Mouse (Mus musculus) midbrain, embryonic 16.5 days (tissue): ENCODE data around the gene Magi1. TPM values are rescaled to one million over a fixed set of nuclear protein-coding genes. Genes with fewer than 3 reads are reported as not detected.

ENCODE experiments used
- ATAC-seq: fragments of 200-750 bp; cut with Nextera tagmentation; 2 replicates; pipeline ENCODE4 v1.8.0; 2017; ENCODE audit warnings: moderate TSS enrichment
- H3K27ac ChIP-seq: fragments of 300-500 bp; sonication (generic); 2 replicates; pipeline ENCODE4 v1.5.1; 2014; ENCODE audit warnings: mild to moderate bottlenecking, low read length, mixed read lengths
- H3K27me3 ChIP-seq: fragments of 300-500 bp; sonication (generic); 2 replicates; pipeline ENCODE4 v1.6.1; 2014; ENCODE audit warnings: low read depth, low read length, mixed read lengths; ENCODE audit not compliant: control insufficient read depth, insufficient read depth
- H3K36me3 ChIP-seq: fragments of 300-500 bp; sonication (generic); 2 replicates; pipeline ENCODE4 v1.6.1; 2014; ENCODE audit warnings: mild to moderate bottlenecking, low read length, moderate library complexity, mixed read lengths; ENCODE audit not compliant: control insufficient read depth, insufficient read depth
- H3K4me1 ChIP-seq: fragments of 300-500 bp; sonication (generic); 2 replicates; pipeline ENCODE4 v1.6.1; 2014; ENCODE audit warnings: mild to moderate bottlenecking, low read length, mixed read lengths; ENCODE audit not compliant: control insufficient read depth, insufficient read depth
- H3K4me2 ChIP-seq: fragments of 300-500 bp; sonication (generic); 2 replicates; pipeline ENCODE4 v1.6.1; 2014; ENCODE audit warnings: mild to moderate bottlenecking, low read length, mixed read lengths
- H3K4me3 ChIP-seq: fragments of 300-500 bp; sonication (generic); 2 replicates; pipeline ENCODE4 v1.5.1; 2014; ENCODE audit warnings: low read depth, mild to moderate bottlenecking, low read length, moderate library complexity, mixed read lengths
- H3K9ac ChIP-seq: fragments of 300-500 bp; sonication (generic); 2 replicates; pipeline ENCODE4 v1.6.1; 2014; ENCODE audit warnings: low read depth, low read length, mixed read lengths
- H3K9me3 ChIP-seq: fragments of 300-500 bp; sonication (generic); replicated peaks from 2 replicates; pipeline ENCODE4 v1.6.1; 2014; ENCODE audit warnings: mild to moderate bottlenecking, low read length, mixed read lengths; ENCODE audit not compliant: control insufficient read depth, poor library complexity, severe bottlenecking
- WGBS: fragments of 180-500 bp; shearing (Covaris S2); extraction: QIAGEN DNeasy Blood & Tissue Kit; methylation state at CpG from one replicate; pipeline ENCODE4 v1.1.7; 2014; 5-methylcytosine and 5-hydroxymethylcytosine counted together
- polyA plus RNA-seq: library from polyadenylated mRNA; unstranded; fragments of >200 nt; fragmentation: Nextera tagmentation; extraction: Ambion mirVana; gene quantifications from 2 replicates; pipeline ENCODE4 v1.2.1, GENCODE M21; 2015

The Magi1 gene
- polyA plus RNA-seq, 1 experiment from 2014 or later, result 34.6 TPM

DNA sequence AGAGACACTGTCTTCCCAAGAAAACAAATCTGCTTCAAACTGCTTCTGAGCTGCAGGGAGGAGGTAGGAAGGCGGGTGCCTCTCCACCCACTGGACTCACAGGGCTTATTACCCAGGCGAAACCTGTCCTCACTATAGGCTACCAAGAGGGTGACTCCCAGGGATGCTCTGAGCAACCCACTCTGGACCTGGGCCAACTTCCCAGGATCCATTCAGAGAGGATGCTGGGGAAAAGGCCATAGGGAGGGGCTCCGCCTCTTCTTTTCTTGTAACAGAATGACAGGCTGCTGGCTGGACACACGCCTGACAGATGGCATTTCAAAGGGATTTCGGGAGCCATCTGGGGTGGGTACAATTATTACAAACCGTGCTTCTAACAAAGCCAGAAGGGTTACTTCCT, 463.8 kb downstream of the Magi1 start:
- Histone ChIP-seq H3K9ac (peak overlapping the region; percentile 35; the same call in 1 of the 2 replicates), H3K36me3 (no peaks in the 10 kb centered on the region), H3K9me3 (no peaks in the 10 kb centered on the region), H3K4me1 (peaks cover 43% of the 10 kb centered on the region), H3K27me3 (no peaks in the 10 kb centered on the region), H3K27ac (peak overlapping the region; percentile 74), H3K4me3 (no peak overlapping the region), H3K4me2 (peak overlapping the region; percentile 37)
- WGBS, result 6% methylated on average over 6 of the region's 6 CpGs
- ATAC-seq, result peak; percentile 89

DNA sequence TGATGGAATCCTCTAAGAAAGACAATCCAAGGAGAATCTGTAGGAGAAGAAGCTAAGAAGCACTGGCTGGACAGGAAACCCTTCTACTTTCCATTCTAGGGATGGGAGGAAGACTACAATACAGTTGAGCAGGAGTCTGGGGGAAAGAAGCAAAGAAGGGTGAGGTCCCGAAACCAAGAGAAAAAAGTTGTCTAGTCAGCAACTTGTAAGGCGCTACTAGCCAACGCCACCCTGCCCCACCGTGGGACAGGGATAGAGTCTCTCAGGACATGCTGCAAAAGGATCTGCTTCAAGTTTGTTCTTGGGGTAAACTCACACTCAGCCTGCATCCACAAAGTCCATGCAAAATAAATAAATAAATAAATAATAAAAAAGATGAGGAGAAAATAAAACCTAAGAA, 464.4 kb downstream of the Magi1 start:
- no peaks in the 10 kb centered on the region for H3K27me3 ChIP-seq
- no peak overlapping the region for H3K4me3 ChIP-seq
- H3K27ac ChIP-seq, result peak overlapping the region; percentile 74
- H3K9ac ChIP-seq, result no peak overlapping the region
- no peak for ATAC-seq
- WGBS, result 85% methylated on average over 4 of the region's 4 CpGs
- peaks cover 43% of the 10 kb centered on the region for H3K4me1 ChIP-seq
- no peaks in the 10 kb centered on the region for H3K36me3 ChIP-seq
- no peak overlapping the region for H3K4me2 ChIP-seq
- no peaks in the 10 kb centered on the region for H3K9me3 ChIP-seq

DNA sequence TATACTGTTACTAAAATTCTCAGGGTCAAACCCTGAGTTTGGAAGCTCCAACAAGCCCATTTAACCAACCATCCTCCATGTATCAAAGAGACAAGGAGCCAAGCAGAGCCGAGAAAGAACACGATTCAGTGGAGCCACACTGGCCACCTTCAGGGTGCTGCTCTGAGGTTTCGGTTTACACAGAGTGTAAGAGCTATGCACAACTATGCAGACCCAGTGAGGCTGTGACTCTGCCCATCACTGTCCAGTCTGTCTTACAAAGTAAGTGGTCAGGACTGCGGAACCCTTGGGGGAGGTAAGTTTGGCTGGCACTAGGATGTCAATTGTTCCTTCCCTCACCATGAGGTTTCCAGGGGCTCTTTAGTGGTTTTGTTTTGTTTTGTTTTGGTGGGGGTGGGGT, 465.2 kb downstream of the Magi1 start:
- no peaks in the 10 kb centered on the region for H3K9me3 ChIP-seq
- WGBS, result 75% methylated on average over 4 of the region's 4 CpGs
- no peak overlapping the region for H3K4me3 ChIP-seq
- H3K9ac ChIP-seq, result no peak overlapping the region
- H3K36me3 ChIP-seq, result no peaks in the 10 kb centered on the region
- H3K27ac ChIP-seq, result no peak overlapping the region
- H3K4me1 ChIP-seq, result peaks cover 43% of the 10 kb centered on the region
- no peak overlapping the region for H3K4me2 ChIP-seq
- no peaks in the 10 kb centered on the region for H3K27me3 ChIP-seq
- no peak for ATAC-seq

DNA sequence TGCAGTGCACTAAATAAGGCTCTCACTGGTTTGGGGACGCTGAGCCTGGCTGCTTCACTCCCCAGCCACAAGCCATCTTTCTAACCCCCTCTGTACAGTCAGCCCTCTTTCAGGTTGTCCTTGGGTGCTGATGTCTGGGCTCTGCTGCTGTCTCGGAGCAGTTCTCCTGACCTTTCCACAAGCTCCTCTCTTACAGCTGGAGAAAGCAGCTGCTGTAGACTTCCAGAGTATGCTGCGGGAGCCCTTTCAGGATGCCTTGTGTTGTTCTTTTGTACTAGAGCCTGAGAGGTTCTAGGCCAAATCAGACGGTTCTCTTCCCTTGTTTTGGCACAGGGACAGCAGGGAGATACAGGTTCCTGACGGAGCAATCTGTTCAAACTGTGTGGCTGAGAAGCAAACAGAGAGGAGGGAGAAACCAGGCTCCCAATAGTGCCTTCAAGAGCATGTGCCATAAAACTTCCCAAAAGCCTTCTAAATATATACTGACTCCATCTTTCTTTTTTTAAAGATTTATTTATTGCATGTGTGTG, 478.2 kb downstream of the Magi1 start:
- H3K27ac ChIP-seq, result no peak overlapping the region
- WGBS, result 81% methylated on average over 5 of the region's 5 CpGs
- no peak overlapping the region for H3K4me3 ChIP-seq
- 0 out of 2 replicates have a peak, but pooled peaks cover 2% of the 10 kb centered on the region for H3K9me3 ChIP-seq
- ATAC-seq, result no peak
- no peaks in the 10 kb centered on the region; the same call in 1 of the 2 replicates for H3K36me3 ChIP-seq
- peaks cover 19% of the 10 kb centered on the region for H3K4me1 ChIP-seq
- H3K27me3 ChIP-seq, result no peaks in the 10 kb centered on the region
- H3K9ac ChIP-seq, result no peak overlapping the region
- H3K4me2 ChIP-seq, result no peak overlapping the region

DNA sequence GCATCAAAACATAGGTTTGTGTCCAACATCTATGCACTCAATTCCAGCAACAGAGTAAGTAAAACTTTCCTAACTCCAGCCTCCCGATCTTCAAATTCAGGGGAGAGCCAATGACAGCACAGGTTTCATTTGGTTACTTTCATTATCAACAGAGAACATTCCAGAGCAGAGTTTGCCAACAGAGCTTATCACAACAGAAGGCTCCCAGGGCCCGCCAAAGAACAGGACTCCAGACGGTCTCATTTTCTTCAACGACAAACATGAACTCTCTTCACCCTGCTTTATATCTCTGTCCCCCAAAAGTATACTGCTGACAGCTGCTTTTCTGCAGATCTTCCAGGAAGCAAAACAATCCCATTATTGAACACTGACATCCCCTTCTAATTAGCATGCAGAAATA, 481.3 kb downstream of the Magi1 start:
- 39% methylated on average over 4 of the region's 4 CpGs for WGBS
- Histone ChIP-seq H3K36me3 (no peaks in the 10 kb centered on the region), H3K4me1 (peaks cover 18% of the 10 kb centered on the region), H3K9ac (no peak overlapping the region), H3K4me3 (no peak overlapping the region), H3K9me3 (no peaks in the 10 kb centered on the region), H3K27me3 (no peaks in the 10 kb centered on the region), H3K4me2 (no peak overlapping the region), H3K27ac (no peak overlapping the region)
- no peak for ATAC-seq

DNA sequence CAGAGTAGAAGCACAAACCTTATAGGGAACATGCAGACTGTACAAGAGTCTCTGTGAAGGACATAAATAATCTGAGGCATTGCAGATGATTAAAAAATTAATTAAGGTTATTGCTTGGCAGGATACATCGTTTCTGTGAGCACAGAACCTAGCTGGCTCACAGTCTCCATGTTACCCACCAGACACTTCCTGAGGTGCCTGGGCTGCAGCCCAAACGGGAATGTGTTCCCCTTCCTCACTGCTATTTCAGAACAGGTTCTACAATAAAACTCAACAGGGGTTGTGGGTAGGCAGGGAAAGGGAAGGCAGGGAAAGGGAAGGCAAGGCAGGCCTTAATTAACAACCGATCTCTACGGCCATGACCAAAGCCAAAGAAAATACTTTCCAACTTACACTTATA, 483.3 kb downstream of the Magi1 start:
- peaks cover 11% of the 10 kb centered on the region for H3K4me1 ChIP-seq
- H3K9ac ChIP-seq, result no peak overlapping the region
- ATAC-seq, result no peak
- no peak overlapping the region for H3K4me3 ChIP-seq
- no peak overlapping the region for H3K4me2 ChIP-seq
- H3K27ac ChIP-seq, result no peak overlapping the region
- H3K36me3 ChIP-seq, result no peaks in the 10 kb centered on the region
- H3K27me3 ChIP-seq, result no peaks in the 10 kb centered on the region
- WGBS, result 79% methylated on average over 4 of the region's 4 CpGs
- H3K9me3 ChIP-seq, result no peaks in the 10 kb centered on the region

- ATAC-seq, result peak; percentile 87
- 0 out of 2 replicates have a peak overlapping the region, but pooled peaks have one; percentile 6 for H3K4me2 ChIP-seq
- no peak overlapping the region for H3K4me3 ChIP-seq
- no peaks in the 10 kb centered on the region for H3K9me3 ChIP-seq
- H3K27ac ChIP-seq, result 0 out of 2 replicates have a peak overlapping the region, but pooled peaks have one; percentile 15
- no peaks in the 10 kb centered on the region for H3K36me3 ChIP-seq
- H3K9ac ChIP-seq, result no peak overlapping the region
- WGBS, result 23% methylated on average over 10 of the region's 10 CpGs
- no peaks in the 10 kb centered on the region for H3K27me3 ChIP-seq
- H3K4me1 ChIP-seq, result peaks cover 3% of the 10 kb centered on the region; the same call in 1 of the 2 replicates
Measured at GRCm38 (mm10) chr6:93792309-93793215, 491.2 kb downstream of the Magi1 start.

DNA sequence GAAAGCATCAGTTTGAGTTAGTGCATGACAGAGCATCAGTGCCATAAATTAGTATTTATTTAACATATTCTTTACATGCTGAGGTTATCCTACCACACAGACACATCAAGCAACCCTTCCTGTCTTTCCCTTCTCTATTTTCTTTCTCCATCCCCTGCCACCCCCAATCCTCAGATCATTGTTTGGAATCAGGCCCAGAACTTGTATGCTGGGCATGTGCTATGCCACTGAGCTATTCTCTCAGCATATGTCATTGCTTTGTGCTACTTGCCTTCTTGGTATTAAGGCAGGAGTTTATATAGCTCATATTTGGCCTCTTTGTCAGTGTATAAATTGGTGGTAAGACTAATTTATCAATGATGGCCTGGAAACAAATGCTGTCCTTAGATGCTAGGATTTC, 494.0 kb downstream of the Magi1 start:
- H3K27me3 ChIP-seq, result no peaks in the 10 kb centered on the region
- H3K36me3 ChIP-seq, result no peaks in the 10 kb centered on the region
- H3K4me1 ChIP-seq, result peaks cover 3% of the 10 kb centered on the region; the same call in 1 of the 2 replicates
- no peaks in the 10 kb centered on the region for H3K9me3 ChIP-seq
- H3K4me3 ChIP-seq, result no peak overlapping the region
- no peak overlapping the region for H3K27ac ChIP-seq
- H3K4me2 ChIP-seq, result no peak overlapping the region
- no peak for ATAC-seq
- H3K9ac ChIP-seq, result no peak overlapping the region

DNA sequence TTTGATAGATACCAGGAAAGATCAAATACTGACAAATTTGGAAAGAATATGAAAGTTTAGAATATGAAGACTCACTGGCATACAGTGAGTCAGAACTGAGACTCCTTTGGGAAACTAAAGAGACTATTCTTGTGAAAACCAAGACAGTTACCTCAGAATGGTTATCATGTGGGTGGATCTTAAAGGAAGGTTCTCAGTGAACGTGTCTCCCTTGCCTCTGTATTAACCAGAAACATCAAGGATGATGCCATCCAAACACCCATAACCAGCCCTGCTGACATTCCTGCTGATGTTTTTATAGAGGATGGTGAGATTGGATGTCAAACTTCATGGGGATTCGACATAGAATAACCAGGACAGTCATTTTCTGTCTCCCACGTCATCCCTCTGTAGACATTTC, 496.7 kb downstream of the Magi1 start:
- no peaks in the 10 kb centered on the region for H3K36me3 ChIP-seq
- no peaks in the 10 kb centered on the region for H3K9me3 ChIP-seq
- H3K27ac ChIP-seq, result no peak overlapping the region
- ATAC-seq, result no peak
- no peaks in the 10 kb centered on the region for H3K27me3 ChIP-seq
- H3K9ac ChIP-seq, result no peak overlapping the region
- H3K4me1 ChIP-seq, result no peaks in the 10 kb centered on the region; the same call in 1 of the 2 replicates
- no peak overlapping the region for H3K4me3 ChIP-seq
- H3K4me2 ChIP-seq, result no peak overlapping the region
- 93% methylated on average over 3 of the region's 3 CpGs for WGBS
